Mouse (Mus musculus) heart, postnatal 10 days (tissue): ENCODE results near the gene Cep104. TPM values are rescaled to one million over a fixed set of nuclear protein-coding genes. Genes with fewer than 3 reads are reported as not detected.

Source experiments
- DNase-seq, 2 experiments: peaks; one replicate each; pipeline ENCODE4 v3.0.0; 2021
- intact Hi-C: fragments of 180-260 bp; cut with DNase I; formaldehyde crosslinking; loops from one replicate; pipeline ENCODE4 v1.15.1; 2025
- total RNA-seq, 2 experiments: library from RNA; stranded (reverse); gene quantifications; 2 replicates each; pipeline ENCODE4 v1.2.3; 2021

The Cep104 gene
- total RNA-seq, 2 experiments from 2014 or later, result 23.6 to 24.4 TPM

GRCm38 (mm10) chr4:154028646-154029045 is 53.7 kb downstream of the Cep104 start:
- DNase-seq, result no peak
- intact Hi-C loops, result no loop called here

- intact Hi-C loops, result no loop called here
Measured at GRCm38 (mm10) chr4:154037123-154037522, 62.1 kb downstream of the Cep104 start.

GRCm38 (mm10) chr4:154042577-154042976 is 67.6 kb downstream of the Cep104 start, which contains the start of gene Ccdc27:
Gene Ccdc27 (minus strand): TSS chr4:154042677.
- intact Hi-C loops, result no loop called here
- no peak for DNase-seq

More at GRCm38 (mm10) chr4:154037123-154037522, 62.1 kb downstream of the Cep104 start:
- no peak for DNase-seq

GRCm38 (mm10) chr4:154045837-154046236 is 70.8 kb downstream of the Cep104 start:
- DNase-seq, result no peak
- intact Hi-C loops, result no loop called here

GRCm38 (mm10) chr4:154051401-154051800 is 76.4 kb downstream of the Cep104 start:
- no peak for DNase-seq
- intact Hi-C loops, result no loop called here

GRCm38 (mm10) chr4:154053065-154053464 is 78.1 kb downstream of the Cep104 start:
- intact Hi-C loops, result no loop called here
- no peak for DNase-seq

GRCm38 (mm10) chr4:154055482-154055881 is 80.5 kb downstream of the Cep104 start:
- intact Hi-C loops, result no loop called here
- peak; percentile 17 to 33 for DNase-seq

- intact Hi-C loops, result no loop called here
- peak; percentile 10 to 20 for DNase-seq
Measured at GRCm38 (mm10) chr4:154056046-154056445, 81.1 kb downstream of the Cep104 start.

- intact Hi-C loops, result no loop called here
- DNase-seq, result peak; percentile 54 to 57
Measured at GRCm38 (mm10) chr4:154056661-154057060, 81.7 kb downstream of the Cep104 start.

GRCm38 (mm10) chr4:154057696-154058095 is 82.7 kb downstream of the Cep104 start:
- intact Hi-C loops, result no loop called here
- DNase-seq, result peak; percentile 38 to 48

Other genes starting within 250 kb of the Cep104 start
- 10 to 100 TPM; 12.3 to 16.4 TPM for gene A430005L14Rik, start 18.0 kb upstream of the Cep104 start, total RNA-seq
- gene Dffb, start 68 bp upstream of the Cep104 start, total RNA-seq, result 1 to 10 TPM; 4.7 to 4.8 TPM
- 10 to 100 TPM; 38.6 to 42.2 TPM for gene Lrrc47, start 36.5 kb downstream of the Cep104 start, total RNA-seq
- 10 to 100 TPM in 1 of 2 experiments, 1 to 10 TPM in 1; 8.6 to 10.3 TPM for gene Smim1, start 51.0 kb downstream of the Cep104 start, total RNA-seq
- gene Ccdc27, start 67.5 kb downstream of the Cep104 start, total RNA-seq, result not detected
- under 1 TPM in 1 of 2 experiments, not detected in 1; 0.05 TPM for gene Trp73, start 165.0 kb downstream of the Cep104 start, total RNA-seq
- gene Wrap73, start 167.2 kb downstream of the Cep104 start, total RNA-seq, result 10 to 100 TPM; 10.2 to 13.2 TPM
- 100 to 1,000 TPM; 129 to 134 TPM for gene Tprgl, start 185.5 kb downstream of the Cep104 start, total RNA-seq
- gene Megf6, start 195.5 kb downstream of the Cep104 start, total RNA-seq, result 10 to 100 TPM; 33.8 to 41.5 TPM